Mouse (Mus musculus) right cerebral cortex, adult 18-20 months (tissue): ENCODE measurements around the gene Kcnq2.

Experiments
- DNase-seq: peaks from one replicate; pipeline ENCODE4 v3.0.0; 2022; ENCODE audit warnings: mixed read lengths

The Kcnq2 gene

DNA sequence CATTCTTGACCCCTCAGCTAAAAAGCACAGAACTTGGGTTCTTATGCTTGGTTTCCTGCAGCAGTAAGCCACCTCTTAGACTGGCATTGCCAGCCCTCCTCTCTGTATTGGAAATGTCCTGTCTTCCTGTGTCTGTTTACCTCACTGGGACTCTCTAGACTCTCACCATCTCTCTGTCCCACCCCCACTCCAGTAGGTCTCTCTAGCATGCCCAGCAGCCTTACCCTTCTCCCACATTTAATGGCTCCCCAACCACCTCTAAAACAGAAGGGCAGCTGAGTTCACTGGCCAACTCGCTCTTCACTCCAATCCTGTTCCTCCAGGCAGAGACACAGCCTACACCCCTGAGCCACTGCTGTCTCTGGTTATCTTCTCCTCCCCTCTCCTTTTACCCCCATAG is 33.5 kb downstream of the Kcnq2 start:
- no peak for DNase-seq

DNA sequence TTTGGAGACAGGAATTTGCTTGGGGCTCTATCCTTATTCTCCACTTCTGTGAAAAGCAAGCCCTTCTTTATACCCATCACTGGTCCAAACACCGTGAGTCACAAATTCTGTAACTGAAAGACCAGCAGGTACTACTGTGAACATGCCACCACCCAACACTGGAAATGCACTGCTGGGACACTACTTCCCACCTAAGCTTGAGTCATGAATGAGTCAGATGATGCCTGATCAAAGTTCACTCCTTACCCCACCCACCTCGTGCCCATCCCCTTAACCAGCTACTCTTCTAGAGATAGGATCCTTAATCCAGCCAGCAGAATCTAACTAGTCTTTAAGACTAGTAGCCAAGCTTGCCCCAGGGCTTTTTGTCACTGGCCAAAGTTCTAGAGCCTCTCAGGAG is 35.0 kb downstream of the Kcnq2 start:
- no peak for DNase-seq

DNA sequence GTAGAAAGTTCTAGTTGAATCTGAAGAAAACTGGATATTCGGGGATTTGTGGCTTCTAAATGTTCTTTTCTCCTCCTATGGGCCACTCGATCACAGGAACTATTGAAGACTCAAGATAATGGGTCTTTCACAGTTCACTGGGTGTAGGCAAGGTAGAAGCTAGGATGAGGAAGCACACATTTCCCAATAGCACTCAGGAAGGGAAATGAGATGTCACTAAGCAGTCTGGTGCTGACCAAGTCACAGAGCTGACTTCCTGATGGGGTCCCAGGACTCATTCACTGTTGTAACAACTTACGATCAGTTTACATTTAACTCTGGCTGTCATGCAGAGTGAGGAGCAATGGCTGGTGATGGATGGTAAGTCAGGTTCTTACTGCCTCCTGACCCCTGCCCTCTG is 45.0 kb downstream of the Kcnq2 start:
- no peak for DNase-seq

DNA sequence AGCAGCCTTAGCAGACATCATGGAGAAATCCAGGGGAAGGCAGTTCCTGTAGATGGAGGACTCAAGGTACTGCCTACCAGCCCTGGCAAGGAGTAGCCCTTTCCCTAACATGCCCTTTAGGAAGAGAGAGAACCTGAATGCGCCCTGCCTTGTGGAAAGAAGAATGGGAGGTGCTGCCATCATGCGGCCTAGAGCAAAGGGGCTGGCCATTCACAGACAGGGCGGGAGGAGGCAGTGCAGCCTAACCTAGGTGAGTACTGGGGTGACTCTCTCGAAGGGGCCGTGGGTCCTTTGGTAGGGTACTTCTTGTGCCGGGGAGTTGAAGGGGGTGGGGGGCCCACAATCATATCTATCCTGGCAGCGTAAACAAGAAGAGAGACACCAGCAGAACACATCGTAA is 50.1 kb downstream of the Kcnq2 start:
- DNase-seq = no peak

DNA sequence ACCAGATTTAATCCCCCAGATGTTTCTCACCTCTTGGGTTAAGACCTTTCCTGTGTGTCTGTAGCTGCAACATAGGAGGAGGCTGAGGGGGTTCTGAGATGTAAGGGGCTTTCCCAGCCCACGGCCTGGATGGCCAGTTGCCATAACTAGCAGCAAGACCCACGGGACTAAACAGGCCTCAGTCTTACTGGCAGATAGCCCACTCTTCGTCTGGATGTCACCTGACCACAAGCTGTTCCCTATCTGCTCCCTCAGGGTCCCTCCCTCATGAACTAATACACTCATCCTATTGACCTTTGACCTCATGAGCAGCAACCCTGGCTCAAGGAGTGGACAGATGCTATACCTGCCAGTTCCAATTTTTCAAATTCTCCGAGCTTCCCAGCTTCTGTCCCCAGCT is 51.2 kb downstream of the Kcnq2 start:
- DNase-seq = no peak

DNA sequence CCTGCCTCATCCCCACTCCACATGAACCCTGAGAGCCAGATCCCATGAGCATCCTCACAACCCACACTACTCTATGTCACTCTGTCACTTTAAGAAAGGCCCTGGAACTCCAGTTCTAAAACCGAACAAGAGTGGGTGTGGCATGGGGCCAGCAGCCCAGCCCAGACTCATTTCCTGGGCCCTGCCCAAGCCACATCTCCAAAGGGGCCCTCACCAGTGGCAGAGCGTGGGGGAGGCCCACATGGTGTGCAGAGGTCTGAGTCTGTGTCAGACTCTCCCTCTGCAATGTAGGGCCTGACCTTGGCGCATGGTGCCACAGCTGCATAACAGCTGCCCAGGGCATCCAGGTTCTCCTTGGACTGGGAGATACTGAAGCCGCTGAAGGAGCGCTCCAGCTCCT is 54.2 kb downstream of the Kcnq2 start:
- peak; percentile 80 for DNase-seq

DNA sequence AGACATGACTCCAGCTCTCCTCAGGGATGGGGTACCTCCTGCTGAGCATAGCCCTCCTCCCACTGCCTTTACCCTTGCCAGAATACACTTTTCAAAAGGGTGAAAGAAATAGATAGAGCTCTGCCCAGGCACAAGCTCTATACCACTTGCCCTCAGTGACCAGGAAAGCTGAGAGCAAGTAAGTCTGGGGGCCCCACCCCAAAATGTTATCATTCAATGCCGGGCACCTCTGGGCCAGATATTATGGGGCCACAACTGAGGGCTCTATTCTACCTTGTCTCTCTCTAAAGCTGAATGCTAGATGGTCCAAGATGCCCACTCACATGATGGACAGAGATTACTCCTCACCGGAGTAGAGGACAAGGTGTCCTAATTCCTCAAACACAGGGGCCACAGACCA is 55.6 kb downstream of the Kcnq2 start:
- DNase-seq = no peak

DNA sequence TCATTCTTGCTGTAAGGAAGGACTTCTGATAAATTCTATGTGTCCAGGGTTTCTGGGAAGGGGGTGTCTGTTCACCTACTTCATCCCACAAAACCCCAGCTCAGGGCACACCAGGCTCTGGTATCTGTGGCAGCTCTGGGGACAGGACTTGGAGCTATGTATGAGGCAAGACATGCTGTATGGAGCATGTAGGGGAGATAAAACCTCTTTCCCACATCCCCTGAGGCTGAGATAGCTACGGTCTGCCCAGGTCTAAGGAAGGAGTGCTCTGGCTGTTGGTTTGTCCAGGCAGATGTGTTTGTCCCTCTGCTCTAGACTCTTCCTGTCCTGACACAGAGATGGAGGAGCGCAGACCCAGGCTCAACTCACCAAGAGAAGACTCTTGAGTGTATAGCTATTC is 56.2 kb downstream of the Kcnq2 start:
- DNase-seq = no peak

DNA sequence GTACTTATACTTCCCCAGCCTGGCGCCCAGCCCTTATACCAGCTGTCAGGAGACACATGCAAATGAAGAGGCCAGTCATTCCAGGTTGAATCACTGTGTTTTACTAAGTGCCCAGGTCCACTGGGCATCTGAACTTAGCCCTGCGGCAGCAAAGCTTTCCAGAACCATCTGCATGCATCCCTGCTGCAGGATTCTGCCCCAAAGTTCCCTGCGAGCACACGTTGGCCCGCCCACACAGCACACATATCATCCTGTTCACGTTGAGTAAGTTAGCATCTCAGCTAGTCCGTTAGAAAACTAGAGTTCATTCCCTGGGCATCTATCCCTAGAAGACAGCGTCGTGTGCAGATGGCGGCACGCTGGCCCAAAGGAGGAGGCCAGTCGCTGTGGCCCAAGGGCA is 59.6 kb downstream of the Kcnq2 start:
- DNase-seq = no peak

DNA sequence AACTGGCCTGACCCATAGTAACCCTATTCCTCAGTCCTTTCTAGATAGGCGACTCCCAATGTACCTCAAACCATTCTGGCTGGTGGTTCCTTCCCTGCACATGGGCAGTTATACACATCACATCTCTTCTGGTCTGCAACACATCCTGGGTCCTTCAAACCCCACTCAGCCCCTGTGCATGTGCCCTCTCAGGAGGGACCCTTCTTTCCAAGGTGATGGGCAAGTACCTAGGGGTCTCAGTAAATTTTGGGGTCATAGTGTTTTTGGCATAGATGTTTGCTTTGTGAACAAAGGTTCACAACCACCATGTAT is 62.7 kb downstream of the Kcnq2 start:
- no peak for DNase-seq

DNA sequence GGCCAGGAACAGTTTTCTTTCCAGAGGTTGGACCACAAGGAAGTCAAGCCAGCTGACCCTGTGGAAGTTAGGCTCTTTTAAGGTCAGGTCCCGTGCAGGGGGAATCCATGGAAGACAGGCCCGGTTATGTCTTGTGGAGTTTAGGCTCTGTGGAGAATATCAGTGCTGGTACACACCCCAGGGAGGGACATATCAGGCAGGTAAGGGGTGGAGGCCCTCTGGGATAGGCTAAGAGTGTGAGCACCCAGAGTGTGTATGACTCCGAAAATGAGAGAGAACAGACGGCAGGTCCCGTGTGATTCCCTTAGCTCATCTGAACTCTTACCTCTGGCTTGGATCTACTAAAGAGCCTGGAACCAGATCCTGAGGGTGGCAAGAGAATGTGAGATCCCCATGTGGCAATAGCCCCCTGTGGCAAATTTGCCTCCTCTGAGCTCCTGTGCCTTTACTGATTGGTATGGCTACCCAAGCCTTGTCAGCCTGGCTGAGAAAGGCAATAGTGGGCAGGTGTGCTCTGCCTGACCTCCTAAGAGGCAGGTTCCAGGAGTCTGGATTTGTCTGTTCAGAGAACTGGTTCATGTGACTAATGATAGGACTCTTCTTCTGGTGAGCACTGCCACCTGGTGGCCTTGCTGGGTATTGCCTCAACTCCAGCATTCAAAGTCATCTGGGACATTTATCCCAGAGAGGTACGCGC is 63.2 kb downstream of the Kcnq2 start:
- DNase-seq = peak; percentile 86

DNA sequence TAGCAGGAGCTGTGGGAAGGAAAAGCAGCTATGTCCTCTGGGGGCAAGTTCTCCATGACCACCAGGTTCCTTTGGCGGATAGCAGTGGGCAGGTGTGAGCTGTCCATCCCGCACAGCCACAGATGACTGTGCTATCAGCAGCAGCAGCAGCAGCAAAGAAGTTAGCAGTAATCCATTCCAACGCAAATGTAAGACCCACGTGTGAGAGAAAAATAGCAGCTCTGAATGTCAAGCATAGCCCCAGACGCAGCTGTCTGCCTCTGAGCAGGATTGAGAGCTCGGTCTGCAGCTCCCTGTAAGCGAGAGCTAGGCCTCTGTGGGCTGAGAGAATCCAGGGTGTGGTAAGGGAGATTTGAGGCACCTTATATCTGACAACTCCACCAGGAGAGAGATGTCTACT is 65.0 kb downstream of the Kcnq2 start:
- DNase-seq = peak; percentile 86

DNA sequence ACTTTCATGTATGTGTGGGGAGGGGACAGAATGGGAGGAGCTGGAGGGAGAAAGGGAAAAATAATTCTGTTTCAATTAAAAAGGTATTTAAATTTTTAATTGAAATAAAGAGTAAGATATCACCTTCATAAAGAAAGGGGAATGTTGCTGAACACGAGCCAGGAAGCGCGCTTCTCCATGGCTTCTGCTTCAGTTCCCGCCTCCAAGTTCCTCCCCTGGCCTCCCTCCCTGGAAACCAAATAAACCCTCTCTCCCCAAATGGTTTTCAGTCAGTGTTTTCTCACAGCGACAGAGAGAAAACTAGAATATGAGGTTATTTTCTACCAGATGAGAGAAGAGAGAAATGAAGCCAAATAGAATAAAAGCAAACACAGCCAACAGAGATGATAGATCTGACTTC is 66.6 kb downstream of the Kcnq2 start:
- DNase-seq = no peak

DNA sequence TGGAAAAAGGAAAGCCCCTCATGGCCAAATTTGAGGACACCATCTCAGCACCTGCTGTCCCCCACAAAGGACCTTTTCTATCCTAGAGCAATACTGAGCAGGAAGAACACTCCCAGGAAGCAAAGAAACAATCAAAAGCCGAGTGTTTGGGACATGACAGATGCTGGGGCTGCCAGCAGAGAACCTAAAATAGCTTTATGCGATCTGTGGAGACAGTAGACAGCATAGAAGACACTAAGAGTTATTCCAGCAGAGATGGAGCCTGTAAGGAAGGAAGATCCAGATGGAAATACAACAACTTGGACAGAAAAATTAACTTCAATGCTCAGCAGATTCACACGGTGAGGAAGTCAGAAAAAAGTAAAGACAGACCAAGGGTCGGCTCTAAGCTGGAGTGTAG is 69.3 kb downstream of the Kcnq2 start:
- peak; percentile 44 for DNase-seq

DNA sequence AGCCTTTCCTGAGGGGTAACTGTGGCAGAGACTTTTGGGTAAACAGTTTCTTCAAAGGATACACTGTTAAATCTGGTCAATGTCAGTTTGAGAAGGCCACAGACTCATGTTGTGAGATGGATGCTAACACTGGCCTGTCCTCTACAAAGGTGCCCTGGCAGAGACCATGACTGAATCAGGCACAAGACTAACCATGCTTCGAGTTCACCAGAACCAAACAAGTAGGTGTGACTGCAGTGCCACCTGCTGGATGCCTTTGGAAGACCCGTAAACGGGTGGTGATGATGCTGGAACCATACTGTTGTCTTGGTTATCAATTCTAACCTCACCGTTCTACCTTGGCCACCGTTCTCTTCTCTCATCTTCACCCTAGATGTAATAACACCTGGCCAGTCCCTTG is 75.0 kb downstream of the Kcnq2 start:
- peak; percentile 77 for DNase-seq

DNA sequence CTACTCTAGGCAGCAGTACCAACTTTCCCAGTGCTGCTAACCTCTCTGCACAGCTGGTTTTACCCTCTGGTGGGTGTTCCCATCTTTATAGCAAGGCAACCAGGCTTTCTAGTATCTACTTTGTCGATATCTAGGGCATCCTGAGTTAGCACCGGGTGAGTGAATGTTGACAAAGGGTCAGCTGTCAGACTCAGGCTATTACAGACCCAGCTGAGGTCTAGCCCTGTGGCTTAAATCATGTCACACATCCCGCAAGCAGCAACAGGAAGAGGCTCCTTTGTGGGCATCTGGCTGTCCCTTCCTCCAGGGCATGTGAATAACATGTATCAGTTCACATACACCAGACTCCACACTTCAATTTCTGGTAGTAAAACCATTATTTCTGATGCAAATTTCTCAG is 76.9 kb downstream of the Kcnq2 start:
- no peak for DNase-seq

DNA sequence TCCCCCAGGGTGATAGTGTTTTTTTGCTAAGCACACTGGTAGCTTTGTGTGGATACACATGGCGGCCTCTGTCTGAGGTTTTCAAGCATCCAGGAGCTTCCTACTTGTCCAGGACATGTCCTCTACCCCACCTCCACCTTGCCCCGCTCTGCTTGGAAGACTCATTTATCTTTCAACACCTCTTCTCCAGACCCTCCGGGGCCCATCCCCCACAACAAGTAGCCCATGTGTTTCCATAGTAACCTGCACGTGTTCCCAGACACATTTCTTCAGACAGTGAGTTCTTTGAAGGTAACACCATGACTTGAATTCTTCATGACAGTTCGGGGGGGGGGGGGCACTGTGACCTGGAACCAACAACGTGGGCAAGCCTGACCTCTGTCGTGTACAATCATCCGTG is 77.8 kb downstream of the Kcnq2 start:
- DNase-seq = no peak

DNA sequence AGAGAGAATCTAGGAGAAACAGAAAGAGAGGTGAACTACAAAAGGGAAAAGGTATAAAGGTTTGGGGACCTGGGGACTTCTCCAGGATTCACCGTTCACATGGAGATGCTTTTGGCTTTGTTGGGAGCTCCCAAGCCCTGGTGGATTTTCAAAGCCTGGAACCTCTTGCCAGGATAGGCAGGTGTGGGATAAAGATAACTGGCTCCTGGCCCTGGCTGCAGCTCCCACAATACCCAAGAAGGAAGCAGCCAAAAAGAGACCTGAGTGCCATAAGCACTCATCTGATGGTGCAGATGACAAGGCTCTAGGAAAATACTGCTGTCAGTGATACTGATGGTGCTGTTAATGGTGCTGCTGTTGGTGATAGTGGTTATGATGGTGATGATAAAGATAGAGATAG is 82.9 kb downstream of the Kcnq2 start:
- no peak for DNase-seq

DNA sequence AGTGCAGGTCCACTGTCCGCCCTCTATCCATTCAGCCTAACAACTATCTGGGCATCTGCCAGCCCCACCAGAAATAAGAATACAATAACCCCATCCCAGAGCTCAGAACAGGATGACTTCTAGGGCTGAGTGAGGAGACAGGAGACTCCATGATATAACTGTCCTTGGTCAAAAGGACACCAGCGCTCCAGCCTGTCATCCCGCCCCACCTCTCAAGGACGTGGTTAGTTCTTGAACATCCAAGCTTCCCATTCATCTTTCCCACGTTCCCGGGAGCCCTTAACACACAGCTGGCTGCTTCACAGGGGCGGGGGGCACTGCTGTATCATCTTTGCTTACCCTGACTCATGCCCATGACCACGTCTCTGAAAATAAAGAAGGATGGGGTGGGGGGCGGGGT is 86.1 kb downstream of the Kcnq2 start:
- no peak for DNase-seq

DNA sequence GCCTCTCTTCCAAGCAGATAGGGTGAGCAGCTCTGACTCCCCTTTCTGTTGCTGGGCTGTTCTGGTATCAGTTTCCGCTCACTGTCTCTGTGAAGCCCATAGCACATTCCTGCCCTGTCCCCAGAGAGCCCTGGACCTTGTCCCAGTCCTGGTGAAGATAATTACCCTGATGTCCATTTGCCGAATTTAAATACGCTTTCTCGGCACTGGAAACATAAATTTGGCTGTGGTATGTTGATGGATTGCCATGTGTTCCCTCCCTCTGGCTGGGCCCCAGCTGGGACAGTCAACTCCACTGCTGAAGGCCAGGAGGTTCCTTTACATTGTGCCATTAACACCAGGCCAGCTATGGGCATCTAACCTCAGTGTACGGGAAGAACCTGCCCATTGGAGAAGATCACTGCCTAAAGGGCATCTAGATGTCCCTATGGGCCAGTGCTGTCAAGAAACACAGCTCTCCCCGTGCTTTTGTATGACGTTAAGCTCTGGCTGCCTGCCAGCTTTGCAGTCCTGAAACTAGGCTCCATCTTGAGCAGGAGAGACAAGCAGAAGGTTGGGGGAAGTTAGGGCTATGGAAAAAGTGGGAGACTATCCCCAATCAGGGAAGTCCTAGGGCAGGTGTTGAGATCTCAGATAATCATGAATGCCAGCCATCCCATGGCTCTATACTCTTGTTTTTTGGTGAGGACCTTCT is 86.7 kb downstream of the Kcnq2 start:
- DNase-seq = no peak

DNA sequence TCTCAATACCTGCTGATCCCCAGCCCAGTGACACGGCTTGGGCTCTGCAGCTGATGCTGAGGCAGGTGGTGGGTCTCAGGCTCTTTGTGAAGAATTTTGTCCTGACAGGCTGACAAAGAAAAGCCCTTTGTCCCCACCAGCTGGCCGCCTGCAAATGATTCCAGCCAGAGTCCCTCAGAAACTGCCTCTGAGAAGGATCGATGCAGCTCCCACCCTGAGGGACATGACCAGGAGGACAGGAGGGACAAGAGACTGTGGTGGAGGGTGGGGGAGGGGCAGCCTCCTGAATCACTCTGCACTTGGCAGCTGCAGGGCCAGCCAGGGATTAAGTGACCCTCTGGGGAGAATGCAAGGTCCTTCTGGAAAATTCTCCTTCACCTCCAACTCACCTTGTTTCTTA is 91.1 kb downstream of the Kcnq2 start:
- DNase-seq = no peak

DNA sequence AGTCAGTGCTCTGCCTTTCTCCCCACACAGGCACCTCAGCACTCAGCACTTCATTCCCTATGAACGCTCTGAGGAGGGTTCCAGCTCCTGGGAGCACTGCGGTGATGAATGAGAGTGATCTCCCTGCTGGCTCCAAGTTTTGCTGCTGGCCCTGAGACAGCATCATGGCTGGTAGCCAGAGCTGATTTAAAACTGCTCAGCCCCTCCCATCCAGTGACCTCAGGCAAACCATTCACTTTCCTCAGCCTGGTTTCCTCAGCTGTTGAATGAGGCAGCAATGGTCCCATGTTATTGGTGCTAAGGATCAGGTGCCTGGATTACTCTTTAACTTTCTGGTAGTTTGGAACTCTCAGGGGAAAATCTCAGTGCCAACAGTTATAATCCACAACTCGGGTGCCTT is 91.7 kb downstream of the Kcnq2 start, which contains the start of gene Chrna4:
Gene Chrna4, minus strand, starts transcription at position 110 of the 400 bp plus-strand sequence.
- no peak for DNase-seq

DNA sequence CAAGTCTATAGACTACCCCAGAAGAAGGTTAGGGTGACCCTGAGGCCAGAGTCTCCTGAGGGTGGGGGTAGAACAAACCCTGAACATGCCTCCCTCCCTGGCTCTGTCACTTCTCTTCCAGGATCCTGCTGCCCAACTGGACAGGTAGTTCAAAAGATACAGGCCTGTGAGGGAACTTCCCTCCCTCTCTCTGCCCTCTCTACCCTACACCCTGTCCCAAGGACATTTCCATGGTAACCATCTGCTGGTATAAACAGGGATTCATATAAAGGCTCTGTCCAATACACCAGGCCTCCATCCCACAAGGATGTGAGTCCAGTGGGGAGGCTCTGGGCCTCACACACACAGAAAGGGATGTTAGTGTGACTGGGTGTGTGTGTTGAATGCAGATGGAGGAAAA is 92.7 kb downstream of the Kcnq2 start:
- no peak for DNase-seq

DNA sequence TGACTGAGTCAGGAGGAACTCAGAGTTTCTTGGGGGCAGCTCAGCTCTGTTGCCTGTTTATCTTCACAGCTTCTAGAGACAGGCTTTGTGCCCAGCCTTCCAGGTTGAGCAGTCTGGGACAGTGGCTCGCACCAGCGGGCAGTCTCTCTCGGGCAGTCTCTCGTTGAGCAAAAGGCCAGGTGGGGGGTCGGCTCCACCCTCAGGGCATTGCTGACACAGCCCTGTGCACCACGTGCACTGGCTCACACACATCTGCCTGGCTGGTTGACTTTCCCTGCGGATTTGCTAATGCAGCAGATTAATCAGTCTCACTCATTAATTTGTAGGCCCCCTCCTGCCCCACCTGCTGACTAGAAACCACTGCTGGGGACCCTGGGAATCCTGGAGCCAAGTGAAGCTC is 93.2 kb downstream of the Kcnq2 start:
- no peak for DNase-seq

DNA sequence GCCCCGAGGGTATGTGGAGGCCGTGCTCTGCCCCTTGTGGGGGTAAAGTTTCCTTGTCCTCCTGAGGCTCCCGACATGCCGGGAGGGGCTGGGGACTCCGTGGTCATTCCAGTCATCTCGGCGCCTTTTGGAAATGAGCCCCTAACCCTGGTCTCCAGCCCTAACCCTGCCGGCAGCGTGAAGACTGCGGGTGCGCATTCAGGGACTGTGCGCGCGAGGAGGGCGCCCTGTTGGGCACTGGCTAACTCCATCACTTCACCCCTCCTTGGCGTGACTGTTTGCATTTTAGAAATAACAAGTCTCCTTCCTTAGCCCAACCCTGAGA is 95.8 kb downstream of the Kcnq2 start:
- no peak for DNase-seq
